Mouse (Mus musculus) forebrain, embryonic 12.5 days (tissue): Measurements from ENCODE around the gene Tspan12. TPM values are rescaled to one million over a fixed set of nuclear protein-coding genes. Genes with fewer than 3 reads are reported as not detected.
"Not testable (repeated sequence)": the region's sequence is repeated elsewhere in the genome, so short reads cannot be mapped to it uniquely, and the experiment has no call there.

Experiments
- ATAC-seq: fragments of 200-750 bp; cut with Nextera tagmentation; 2 replicates; pipeline ENCODE4 v1.8.0; 2017; ENCODE audit warnings: moderate TSS enrichment; ENCODE audit not compliant: low FRiP score
- H3K27ac ChIP-seq: fragments of 300-500 bp; sonication (generic); 2 replicates; pipeline ENCODE4 v1.5.1; 2016; ENCODE audit warnings: mild to moderate bottlenecking
- H3K27me3 ChIP-seq: fragments of 300-500 bp; sonication (generic); 2 replicates; pipeline ENCODE4 v1.6.1; 2016; ENCODE audit warnings: mild to moderate bottlenecking
- H3K36me3 ChIP-seq: fragments of 300-500 bp; sonication (generic); replicated peaks from 2 replicates; pipeline ENCODE4 v1.6.1; 2016; ENCODE audit warnings: mild to moderate bottlenecking
- H3K4me1 ChIP-seq: fragments of 300-500 bp; sonication (generic); 2 replicates; pipeline ENCODE4 v1.6.1; 2016
- H3K4me2 ChIP-seq: fragments of 300-500 bp; sonication (generic); 2 replicates; pipeline ENCODE4 v1.6.1; 2016; ENCODE audit warnings: mild to moderate bottlenecking, moderate library complexity
- H3K4me3 ChIP-seq: fragments of 300-500 bp; sonication (generic); replicated peaks from 2 replicates; pipeline ENCODE4 v1.5.1; 2016; ENCODE audit warnings: mild to moderate bottlenecking
- H3K9ac ChIP-seq: fragments of 300-500 bp; sonication (generic); 2 replicates; pipeline ENCODE4 v1.6.1; 2016; ENCODE audit warnings: mild to moderate bottlenecking
- H3K9me3 ChIP-seq: fragments of 300-500 bp; sonication (generic); 2 replicates; pipeline ENCODE4 v1.6.1; 2016
- WGBS: fragments of 180-500 bp; shearing (Covaris S2); methylation state at CpG from one replicate; pipeline ENCODE4 v1.1.7; 2016; 5-methylcytosine and 5-hydroxymethylcytosine counted together
- polyA plus RNA-seq: library from polyadenylated mRNA; unstranded; fragments of >200 nt; fragmentation: Nextera tagmentation; extraction: Ambion mirVana; gene quantifications from 2 replicates; pipeline ENCODE4 v1.2.1, GENCODE M21; 2016

Gene Tspan12
- polyA plus RNA-seq, 1 experiment from 2014 or later = 54.9 TPM

DNA sequence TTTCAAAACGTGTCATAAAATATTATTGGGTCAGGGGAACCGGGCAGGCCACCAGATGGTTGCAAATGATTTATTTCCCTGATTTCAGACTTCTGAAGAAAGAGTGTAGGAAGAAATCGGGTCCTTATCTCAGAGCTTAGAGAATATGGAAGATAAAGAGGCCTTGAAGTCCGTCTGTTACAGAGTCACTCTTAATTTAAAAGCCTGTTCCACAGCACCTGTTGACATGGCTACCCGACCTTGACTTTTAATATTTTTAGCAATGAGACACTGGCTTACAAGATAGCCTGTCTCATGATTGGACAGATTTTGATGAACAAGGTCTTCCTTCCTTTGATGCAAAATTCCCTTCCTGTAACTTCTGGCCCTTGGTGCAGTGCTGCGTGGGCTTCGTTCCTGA, 61.0 kb downstream of the Tspan12 start:
- H3K9me3 ChIP-seq = no peaks in the 10 kb centered on the region
- no peak overlapping the region for H3K9ac ChIP-seq
- H3K4me3 ChIP-seq = no peak overlapping the region
- no peak for ATAC-seq
- H3K4me1 ChIP-seq = peaks cover 5% of the 10 kb centered on the region
- H3K27me3 ChIP-seq = no peaks in the 10 kb centered on the region
- 91% methylated on average over 7 of the region's 7 CpGs for WGBS
- no peak overlapping the region for H3K27ac ChIP-seq
- H3K4me2 ChIP-seq = no peak overlapping the region
- H3K36me3 ChIP-seq = peaks cover 4% of the 10 kb centered on the region

DNA sequence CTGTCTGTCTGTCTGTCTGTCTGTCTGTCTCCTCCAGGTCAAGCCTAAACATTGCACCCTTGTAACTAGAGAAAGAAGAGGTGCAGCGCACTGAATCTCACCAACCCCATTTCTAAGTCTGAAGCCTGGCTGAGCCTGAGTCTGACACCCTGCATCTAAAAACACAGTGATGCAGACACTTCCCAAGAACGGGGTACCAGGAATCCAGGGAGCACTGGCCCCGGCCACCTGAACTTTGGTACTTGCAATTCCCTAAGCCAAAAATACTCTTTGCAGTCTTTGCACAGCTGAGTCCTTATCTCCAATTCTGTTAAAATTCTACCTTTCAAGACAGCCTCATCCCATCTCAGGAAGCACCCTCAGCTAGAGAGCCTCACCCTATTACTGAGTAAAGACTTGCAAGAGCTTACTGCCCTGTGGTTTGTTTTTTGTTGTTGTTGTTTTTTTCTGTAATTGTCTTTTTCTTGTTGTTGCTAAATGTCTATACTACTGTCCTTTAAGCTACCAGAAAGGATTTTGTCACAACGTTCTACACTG, 61.7 kb downstream of the Tspan12 start:
- no peak for ATAC-seq
- 89% methylated on average over 4 of the region's 4 CpGs for WGBS
- peaks cover 5% of the 10 kb centered on the region for H3K4me1 ChIP-seq

DNA sequence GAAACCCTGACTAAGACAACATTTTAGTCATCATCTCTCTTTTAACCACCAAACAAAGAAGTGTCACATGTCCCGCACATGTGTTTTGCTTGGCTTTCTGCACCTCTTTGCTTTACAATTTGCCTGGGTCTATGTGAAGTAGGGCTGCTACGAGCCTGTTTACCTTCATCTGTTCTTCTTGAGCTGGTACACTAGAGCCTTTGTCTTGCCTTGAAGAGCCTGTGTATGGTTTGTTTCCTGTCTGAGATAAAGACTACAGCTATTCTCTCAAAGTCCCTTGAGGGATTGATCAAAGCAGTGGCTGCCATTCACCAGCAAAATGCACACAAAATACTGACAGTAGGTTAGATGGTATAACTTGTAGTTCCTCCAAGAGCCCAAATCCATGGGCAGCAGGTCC, 62.3 kb downstream of the Tspan12 start:
- Histone ChIP-seq H3K9ac (no peak overlapping the region), H3K36me3 (peaks cover 4% of the 10 kb centered on the region), H3K9me3 (no peaks in the 10 kb centered on the region), H3K4me3 (no peak overlapping the region), H3K27me3 (peaks cover 4% of the 10 kb centered on the region; the same call in 1 of the 2 replicates), H3K4me2 (no peak overlapping the region), H3K27ac (no peak overlapping the region), H3K4me1 (peaks cover 5% of the 10 kb centered on the region)
- WGBS = 75% methylated on average over 2 of the region's 2 CpGs
- no peak for ATAC-seq

More for the DNA sequence above, 61.7 kb downstream of the Tspan12 start:
- no peak overlapping the region for H3K4me2 ChIP-seq
- no peak overlapping the region for H3K9ac ChIP-seq
- no peaks in the 10 kb centered on the region for H3K9me3 ChIP-seq
- peaks cover 4% of the 10 kb centered on the region; the same call in 1 of the 2 replicates for H3K27me3 ChIP-seq
- H3K27ac ChIP-seq = no peak overlapping the region
- peaks cover 4% of the 10 kb centered on the region for H3K36me3 ChIP-seq
- H3K4me3 ChIP-seq = no peak overlapping the region

DNA sequence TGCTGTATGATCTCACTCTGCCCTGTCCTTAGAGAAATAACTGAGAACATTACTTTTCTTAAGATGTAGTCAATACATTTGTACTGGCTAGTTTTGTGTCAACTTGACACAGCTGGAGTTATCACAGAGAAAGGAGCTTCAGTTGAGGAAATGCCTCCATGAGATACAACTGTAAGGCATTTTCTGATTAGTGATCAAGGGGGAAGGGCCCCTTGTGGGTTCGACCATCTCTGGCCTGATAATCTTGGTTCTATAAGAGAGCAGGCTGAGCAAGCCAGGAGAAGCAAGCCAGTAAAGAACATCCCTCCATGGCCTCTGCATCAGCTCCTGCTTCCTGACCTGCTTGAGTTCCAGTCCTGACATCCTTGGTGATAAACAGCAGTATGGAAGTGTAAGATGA, 62.7 kb downstream of the Tspan12 start:
- WGBS = 72% methylated on average over 1 of the region's 1 CpGs
- not testable (repeated sequence) for H3K9ac ChIP-seq, H3K4me2 ChIP-seq, H3K36me3 ChIP-seq, H3K4me1 ChIP-seq, H3K4me3 ChIP-seq, H3K9me3 ChIP-seq, ATAC-seq, H3K27ac ChIP-seq, H3K27me3 ChIP-seq

DNA sequence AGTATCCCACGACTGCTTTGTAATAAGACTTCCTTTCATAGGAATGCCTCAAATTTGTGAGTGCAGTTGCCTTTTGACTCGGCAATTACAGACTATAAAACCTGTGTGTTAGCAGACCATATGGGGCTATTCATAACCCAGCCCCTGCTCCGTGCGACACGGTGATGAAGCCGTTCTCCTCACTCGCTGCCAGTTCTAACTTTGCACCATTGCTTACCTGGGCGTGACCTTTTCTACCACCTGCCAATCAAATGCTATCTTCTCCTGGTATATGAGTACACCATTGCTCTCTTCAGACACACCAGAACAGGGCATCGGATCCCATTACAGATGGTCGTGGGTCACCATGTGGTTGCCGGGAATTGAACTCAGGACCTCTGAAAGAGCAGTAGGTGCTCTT, 64.6 kb downstream of the Tspan12 start:
- no peak overlapping the region for H3K4me2 ChIP-seq
- no peaks in the 10 kb centered on the region for H3K9me3 ChIP-seq
- no peak; the same call in 1 of the 2 replicates for ATAC-seq
- no peak overlapping the region for H3K4me3 ChIP-seq
- no peak overlapping the region for H3K27ac ChIP-seq
- peaks cover 4% of the 10 kb centered on the region; the same call in 1 of the 2 replicates for H3K27me3 ChIP-seq
- 45% methylated on average over 11 of the region's 11 CpGs for WGBS
- peaks cover 5% of the 10 kb centered on the region for H3K4me1 ChIP-seq
- no peaks in the 10 kb centered on the region for H3K36me3 ChIP-seq
- H3K9ac ChIP-seq = no peak overlapping the region

DNA sequence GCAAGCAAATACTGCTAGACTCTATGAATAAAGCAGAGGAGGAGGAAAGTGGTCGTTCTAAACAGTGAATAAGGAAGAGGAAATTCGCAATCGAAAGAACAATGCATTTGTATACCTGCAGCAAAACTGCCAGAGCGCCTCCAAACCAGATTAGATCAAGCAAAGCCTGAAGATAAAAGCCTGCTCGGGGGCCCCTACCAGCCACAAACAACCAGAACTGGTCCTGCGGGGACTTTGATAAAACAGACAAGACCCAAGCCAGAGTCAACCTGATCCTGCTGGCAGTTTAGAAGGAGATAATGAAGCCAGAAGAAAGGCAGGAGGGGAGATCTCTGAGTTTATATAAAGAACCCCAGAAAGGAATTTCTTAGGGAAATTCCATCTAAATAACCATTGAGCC, 65.0 kb downstream of the Tspan12 start:
- Histone ChIP-seq H3K4me3 (no peak overlapping the region), H3K4me1 (peaks cover 5% of the 10 kb centered on the region), H3K4me2 (no peak overlapping the region), H3K27me3 (peaks cover 4% of the 10 kb centered on the region; the same call in 1 of the 2 replicates), H3K9me3 (no peaks in the 10 kb centered on the region), H3K27ac (no peak overlapping the region), H3K9ac (no peak overlapping the region), H3K36me3 (no peaks in the 10 kb centered on the region)
- WGBS = 13% methylated on average over 6 of the region's 6 CpGs
- no peak for ATAC-seq

DNA sequence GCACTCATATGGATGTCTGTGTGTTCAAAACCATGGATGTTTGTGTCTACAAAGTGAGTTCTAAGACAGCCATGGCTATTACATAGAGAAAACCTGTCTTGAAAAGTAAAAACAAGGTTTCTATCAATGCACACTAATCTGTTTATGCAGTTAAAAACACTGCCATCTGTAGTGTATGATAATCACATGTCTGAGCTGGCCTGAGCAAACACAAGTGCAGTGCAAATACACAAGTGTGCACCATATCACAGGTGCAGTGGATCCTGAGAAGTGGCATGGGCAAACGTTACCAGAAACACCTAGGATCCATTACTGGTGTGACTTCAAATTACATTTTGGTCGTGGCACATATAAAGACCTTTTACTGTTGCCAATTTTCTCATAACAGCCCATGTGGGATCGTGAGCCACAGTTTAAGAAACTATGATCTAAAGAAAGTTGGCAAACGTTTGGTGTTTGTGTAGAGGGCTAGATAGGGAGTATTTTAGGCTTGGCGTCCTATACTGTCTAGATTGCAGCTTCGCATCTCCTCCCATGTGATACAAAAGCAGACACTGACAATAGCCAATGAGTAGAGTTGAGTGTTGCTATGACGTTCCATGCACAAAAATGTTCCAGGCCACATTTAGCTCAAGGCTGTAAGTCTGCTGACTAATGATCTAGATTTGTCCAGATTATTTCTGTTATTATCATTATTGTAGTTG, 78.0 kb downstream of the Tspan12 start:
- Histone ChIP-seq H3K4me3 (no peak overlapping the region), H3K9ac (no peak overlapping the region), H3K9me3 (no peaks in the 10 kb centered on the region), H3K27me3 (no peaks in the 10 kb centered on the region), H3K36me3 (no peaks in the 10 kb centered on the region), H3K27ac (no peak overlapping the region), H3K4me2 (no peak overlapping the region), H3K4me1 (no peaks in the 10 kb centered on the region)
- WGBS = 90% methylated on average over 7 of the region's 7 CpGs
- ATAC-seq = no peak

DNA sequence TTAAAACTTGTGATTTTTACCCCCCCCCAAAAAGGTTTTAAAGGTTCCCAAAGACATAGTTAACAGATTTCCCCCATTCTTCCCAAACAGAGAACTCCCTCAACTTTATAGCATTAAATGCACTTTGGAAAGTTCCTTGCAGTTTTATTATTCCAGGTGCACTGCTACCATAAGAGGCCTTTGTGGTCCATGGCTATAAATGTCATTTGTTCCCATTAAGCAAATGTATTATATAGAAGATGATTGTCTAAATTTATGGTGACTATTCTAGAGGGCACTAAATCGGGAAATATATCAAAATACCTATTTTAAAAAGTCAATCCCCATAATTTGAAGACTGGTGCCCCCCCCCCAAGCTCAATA, 82.9 kb downstream of the Tspan12 start:
- ATAC-seq = no peak
- Histone ChIP-seq H3K36me3 (no peaks in the 10 kb centered on the region), H3K27me3 (no peaks in the 10 kb centered on the region), H3K27ac (no peak overlapping the region), H3K9ac (no peak overlapping the region), H3K4me1 (no peaks in the 10 kb centered on the region), H3K9me3 (no peaks in the 10 kb centered on the region), H3K4me2 (no peak overlapping the region), H3K4me3 (no peak overlapping the region)
- 93% methylated on average over 1 of the region's 1 CpGs for WGBS

DNA sequence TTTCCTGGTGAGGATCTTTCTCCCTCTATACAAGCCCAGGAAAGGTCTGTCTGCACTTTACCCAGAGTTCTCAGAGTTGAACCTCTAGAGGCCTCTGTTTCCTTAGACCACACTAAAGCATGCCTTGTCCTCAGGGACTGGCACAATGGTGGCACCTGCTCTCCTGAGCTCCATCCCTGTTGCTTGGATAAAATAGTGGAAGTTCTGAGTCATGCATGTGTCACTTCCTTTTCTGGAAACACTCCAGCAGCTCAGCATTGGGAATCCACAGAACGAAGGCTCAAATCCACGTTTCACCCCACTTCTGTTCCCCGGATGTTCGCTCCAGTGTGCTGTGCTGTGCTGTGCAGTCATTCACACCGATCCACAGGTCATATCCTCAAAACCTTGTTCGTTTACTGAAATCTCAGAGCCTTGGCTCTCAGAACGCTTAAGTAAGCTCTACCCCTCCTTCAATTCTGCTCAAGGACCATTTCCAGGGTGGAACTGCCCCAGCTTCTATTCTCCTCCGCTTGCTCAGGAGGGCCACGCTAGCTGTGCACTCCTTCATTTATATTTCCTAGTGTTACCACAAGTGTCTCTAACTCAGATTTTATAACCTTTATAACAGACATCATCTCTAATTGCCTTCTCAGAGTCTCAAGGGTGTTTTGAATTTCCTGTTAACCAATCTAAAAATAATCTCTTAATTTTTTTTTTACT, 83.4 kb downstream of the Tspan12 start:
- H3K36me3 ChIP-seq = no peaks in the 10 kb centered on the region
- no peak overlapping the region for H3K27ac ChIP-seq
- no peaks in the 10 kb centered on the region for H3K9me3 ChIP-seq
- no peaks in the 10 kb centered on the region for H3K27me3 ChIP-seq
- no peak overlapping the region for H3K4me3 ChIP-seq
- 91% methylated on average over 9 of the region's 9 CpGs for WGBS
- no peak for ATAC-seq
- H3K4me1 ChIP-seq = no peaks in the 10 kb centered on the region
- H3K9ac ChIP-seq = no peak overlapping the region
- H3K4me2 ChIP-seq = no peak overlapping the region

DNA sequence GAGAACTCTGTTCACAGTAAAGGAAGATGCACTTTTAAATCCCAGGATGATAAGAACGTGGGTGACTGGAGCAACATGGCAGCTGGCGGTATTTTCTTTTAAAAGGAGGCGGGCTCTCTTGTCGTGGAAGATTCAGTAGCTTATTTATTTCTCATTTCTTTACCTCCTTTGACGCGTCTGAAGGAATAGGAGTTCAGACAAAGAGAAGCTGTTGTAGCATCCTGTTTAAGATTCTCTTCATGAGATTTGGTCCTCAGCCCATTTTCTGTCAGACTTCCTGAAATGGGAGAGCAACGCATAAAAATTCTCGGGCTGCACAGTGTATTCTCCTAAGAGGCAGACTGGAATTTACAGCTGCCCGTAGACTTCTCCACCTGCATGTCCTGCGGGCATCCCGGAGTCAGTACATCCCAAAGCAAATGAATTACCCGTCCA, 84.5 kb downstream of the Tspan12 start:
- Histone ChIP-seq H3K27me3 (no peaks in the 10 kb centered on the region), H3K4me3 (no peak overlapping the region), H3K4me1 (no peaks in the 10 kb centered on the region), H3K36me3 (no peaks in the 10 kb centered on the region), H3K9me3 (no peaks in the 10 kb centered on the region), H3K9ac (no peak overlapping the region), H3K4me2 (no peak overlapping the region), H3K27ac (no peak overlapping the region)
- 83% methylated on average over 12 of the region's 12 CpGs for WGBS
- no peak for ATAC-seq

DNA sequence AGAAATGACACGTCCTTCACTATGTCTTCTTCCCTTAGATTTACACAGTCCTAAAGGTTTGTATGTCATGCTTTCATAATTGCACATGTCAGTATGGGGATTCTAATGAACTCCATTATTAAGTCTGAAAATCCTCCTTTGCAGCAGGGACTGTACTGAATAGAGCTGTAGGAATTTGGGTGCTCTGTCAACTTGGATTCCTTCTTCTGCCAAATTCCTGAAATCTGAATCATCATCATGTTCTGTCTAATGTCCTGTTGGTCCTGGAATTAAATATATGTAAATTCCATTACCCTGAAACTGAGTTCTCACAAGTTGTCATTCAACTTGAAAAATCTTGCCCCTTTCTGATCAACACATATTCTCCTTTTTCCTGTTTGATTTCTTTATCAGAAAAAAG, 104.8 kb downstream of the Tspan12 start:
- Histone ChIP-seq H3K4me2 (no peak overlapping the region), H3K9ac (no peak overlapping the region), H3K27ac (no peak overlapping the region), H3K4me1 (no peaks in the 10 kb centered on the region), H3K36me3 (no peaks in the 10 kb centered on the region), H3K4me3 (no peak overlapping the region), H3K9me3 (no peaks in the 10 kb centered on the region), H3K27me3 (no peaks in the 10 kb centered on the region)
- ATAC-seq = no peak
- 77% methylated on average over 1 of the region's 1 CpGs for WGBS

DNA sequence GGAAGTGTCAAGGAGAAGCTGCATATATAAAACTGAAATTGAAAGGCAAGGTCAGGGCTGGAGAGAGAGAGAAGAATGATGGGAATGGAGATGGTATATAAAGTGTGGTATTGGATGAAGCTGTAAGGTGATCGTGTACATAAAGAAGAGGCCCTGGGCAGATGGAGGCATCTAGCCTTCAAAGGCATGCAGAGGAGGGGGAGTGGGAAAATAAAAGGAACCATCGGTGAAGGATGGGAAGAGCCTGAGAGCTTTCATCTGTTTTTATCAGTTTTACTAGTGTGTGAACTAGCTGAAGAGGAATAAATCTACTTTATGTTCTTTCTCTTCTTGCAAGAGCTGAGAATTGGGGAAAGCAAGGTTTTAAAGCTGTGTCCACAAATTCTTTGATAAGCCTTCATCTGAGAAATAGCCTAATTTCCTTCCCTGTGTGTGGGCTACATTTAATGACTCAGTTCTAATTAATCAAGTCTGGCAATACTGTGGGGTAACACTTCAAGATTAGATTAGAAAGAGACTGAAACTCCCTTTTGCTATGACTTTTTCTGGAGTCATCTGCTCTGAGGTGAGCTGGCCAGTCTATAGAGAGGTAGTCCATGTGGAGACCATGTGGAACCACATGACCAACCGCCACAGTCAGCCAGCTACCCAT, 107.6 kb downstream of the Tspan12 start:
- H3K9me3 ChIP-seq = no peaks in the 10 kb centered on the region
- no peak overlapping the region for H3K9ac ChIP-seq
- no peak for ATAC-seq
- no peaks in the 10 kb centered on the region for H3K27me3 ChIP-seq
- no peak overlapping the region for H3K27ac ChIP-seq
- no peak overlapping the region for H3K4me3 ChIP-seq
- H3K4me1 ChIP-seq = no peaks in the 10 kb centered on the region
- H3K36me3 ChIP-seq = no peaks in the 10 kb centered on the region
- 89% methylated on average over 3 of the region's 3 CpGs for WGBS
- no peak overlapping the region for H3K4me2 ChIP-seq
